Mouse (Mus musculus) adrenal gland, postnatal 25 days (tissue): ENCODE measurements around the gene Btbd9. TPM values are rescaled to one million over a fixed set of nuclear protein-coding genes. Genes with fewer than 3 reads are reported as not detected.

ENCODE experiments used
- DNase-seq: peaks from one replicate; pipeline ENCODE4 v3.0.0; 2021; ENCODE audit warnings: mixed read lengths
- total RNA-seq: library from RNA; stranded (reverse); gene quantifications from 2 replicates; pipeline ENCODE4 v1.2.3, GENCODE M21; 2021

The Btbd9 gene
- total RNA-seq, 1 experiment from 2014 or later = 41.3 TPM

GRCm38 (mm10) chr17:30199374-30200247 is 376.7 kb downstream of the Btbd9 start:
- peak; percentile 2 for DNase-seq

GRCm38 (mm10) chr17:30198422-30198821 is 377.9 kb downstream of the Btbd9 start:
- DNase-seq = peak; percentile 21

- DNase-seq = peak; percentile 4
Observed at GRCm38 (mm10) chr17:30197280-30198030, 378.8 kb downstream of the Btbd9 start.

DNA sequence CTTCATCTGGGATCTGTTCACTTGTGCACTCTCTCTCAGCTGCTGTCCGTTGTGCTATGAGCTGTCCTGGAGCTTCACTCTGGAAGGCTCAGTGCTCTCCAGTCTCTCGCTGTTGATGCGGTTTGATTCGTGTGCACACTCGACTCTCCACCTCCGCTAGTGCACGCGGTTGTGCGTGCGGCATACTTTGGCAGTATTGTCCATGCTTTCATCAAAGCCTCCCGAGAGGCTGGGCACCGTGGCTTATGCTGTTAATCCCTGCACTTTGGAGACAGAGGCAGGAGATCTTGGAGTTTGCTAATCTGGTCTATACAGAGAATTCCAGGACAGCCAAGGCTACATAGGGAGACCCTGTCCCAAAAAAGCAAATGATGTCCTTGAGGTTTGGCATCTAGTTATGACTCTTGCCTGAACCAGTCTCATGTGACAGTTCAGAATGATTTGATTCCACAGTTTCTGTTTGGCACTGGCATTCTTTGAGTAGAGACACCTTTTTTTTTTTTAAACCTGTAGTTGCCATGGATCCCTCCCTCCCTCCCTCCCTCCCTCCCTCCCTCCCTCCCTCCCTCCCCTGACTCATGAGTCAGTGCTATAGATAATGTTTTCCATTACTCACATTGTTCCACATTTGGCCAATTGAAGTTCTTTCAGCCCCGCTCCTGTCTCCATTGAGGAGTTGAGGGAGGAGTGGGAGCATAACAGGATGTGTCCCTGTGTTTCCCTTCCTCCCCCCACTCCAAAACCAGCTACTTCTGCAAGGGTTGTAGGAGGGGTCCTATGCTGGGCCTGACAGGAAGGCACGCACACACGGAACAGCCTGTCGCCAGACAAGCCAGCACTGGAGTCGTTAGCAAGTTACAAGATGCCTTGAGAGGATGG is 379.6 kb downstream of the Btbd9 start:
- DNase-seq = peak; percentile 20

GRCm38 (mm10) chr17:30195591-30196183 is 380.6 kb downstream of the Btbd9 start:
- peak; percentile 3 for DNase-seq

- DNase-seq = no peak
Observed at GRCm38 (mm10) chr17:30194629-30195445, 381.5 kb downstream of the Btbd9 start.

GRCm38 (mm10) chr17:30194091-30194490 is 382.2 kb downstream of the Btbd9 start:
- DNase-seq = no peak

DNA sequence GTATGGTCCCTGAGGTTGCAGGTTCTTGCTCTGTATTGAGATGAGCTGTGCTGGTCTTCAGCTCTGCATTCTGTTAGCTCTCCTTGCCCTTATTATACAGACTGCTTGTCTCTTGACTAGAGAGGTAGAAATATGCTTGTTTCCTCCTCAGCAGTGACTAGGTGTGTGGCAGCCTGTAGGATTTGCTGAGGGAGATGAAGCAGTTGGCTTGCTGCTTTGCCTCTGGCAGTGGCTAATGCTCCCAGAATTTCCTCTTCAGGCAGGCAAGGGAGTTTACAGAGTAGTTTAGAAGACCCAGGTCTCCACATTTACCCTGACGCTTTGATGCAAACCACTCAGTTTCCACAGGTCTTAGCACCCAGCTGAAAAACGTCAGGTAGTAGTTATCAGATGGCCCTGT is 382.7 kb downstream of the Btbd9 start:
- DNase-seq = no peak

DNA sequence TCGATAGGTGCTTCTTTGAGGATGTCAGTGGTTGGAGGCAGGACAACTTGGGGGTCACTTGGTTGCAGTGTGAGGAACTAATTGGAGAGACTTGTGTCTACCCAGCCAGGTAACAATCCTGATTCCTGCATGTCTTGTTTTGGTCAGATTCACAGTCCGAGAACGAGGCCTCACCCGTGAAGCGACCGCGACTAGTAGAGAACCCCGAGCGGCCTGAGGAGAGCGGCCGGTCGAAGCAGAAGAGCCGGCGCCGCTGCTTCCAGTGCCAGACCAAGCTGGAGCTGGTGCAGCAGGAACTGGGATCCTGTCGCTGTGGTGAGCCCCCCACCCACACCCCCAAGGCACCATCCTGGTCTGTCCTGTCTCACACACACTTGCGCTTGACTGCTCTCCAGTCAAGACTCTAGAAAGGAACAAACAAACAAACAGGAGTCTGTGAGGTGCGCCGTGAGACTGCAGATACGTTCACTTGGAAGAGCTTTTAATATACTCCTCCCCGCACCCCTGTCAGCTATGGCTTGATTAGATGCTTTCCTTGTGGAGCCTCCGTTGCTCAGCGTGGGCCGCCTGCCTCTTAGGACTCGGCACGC is 383.8 kb downstream of the Btbd9 start:
- no peak for DNase-seq

DNA sequence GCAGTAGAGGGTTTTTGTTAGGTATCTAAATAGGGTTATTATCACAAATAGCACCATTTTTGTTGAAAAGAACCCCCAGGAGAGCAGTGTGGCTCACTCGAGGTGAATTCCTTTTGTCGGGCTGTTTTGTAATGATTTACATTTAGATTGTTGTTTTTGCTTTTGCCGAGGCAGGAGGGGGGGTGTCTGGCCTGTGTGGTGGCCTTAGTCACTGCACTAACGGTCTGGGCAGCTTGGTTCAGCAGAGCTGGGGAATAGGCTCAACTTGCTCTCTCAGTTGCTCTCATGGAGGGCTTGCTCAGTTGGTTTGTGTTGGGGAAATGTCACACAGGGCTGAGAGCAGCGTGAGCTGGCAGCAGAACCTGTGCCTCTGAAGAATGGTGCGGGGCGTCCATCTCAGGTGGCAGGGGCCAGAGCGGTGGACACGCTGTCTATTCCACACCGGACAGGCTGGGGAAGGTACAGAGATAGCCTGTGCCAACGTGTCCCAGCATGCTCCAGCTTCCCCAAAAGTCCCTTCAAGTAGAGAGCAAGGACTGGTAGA is 385.1 kb downstream of the Btbd9 start:
- no peak for DNase-seq

DNA sequence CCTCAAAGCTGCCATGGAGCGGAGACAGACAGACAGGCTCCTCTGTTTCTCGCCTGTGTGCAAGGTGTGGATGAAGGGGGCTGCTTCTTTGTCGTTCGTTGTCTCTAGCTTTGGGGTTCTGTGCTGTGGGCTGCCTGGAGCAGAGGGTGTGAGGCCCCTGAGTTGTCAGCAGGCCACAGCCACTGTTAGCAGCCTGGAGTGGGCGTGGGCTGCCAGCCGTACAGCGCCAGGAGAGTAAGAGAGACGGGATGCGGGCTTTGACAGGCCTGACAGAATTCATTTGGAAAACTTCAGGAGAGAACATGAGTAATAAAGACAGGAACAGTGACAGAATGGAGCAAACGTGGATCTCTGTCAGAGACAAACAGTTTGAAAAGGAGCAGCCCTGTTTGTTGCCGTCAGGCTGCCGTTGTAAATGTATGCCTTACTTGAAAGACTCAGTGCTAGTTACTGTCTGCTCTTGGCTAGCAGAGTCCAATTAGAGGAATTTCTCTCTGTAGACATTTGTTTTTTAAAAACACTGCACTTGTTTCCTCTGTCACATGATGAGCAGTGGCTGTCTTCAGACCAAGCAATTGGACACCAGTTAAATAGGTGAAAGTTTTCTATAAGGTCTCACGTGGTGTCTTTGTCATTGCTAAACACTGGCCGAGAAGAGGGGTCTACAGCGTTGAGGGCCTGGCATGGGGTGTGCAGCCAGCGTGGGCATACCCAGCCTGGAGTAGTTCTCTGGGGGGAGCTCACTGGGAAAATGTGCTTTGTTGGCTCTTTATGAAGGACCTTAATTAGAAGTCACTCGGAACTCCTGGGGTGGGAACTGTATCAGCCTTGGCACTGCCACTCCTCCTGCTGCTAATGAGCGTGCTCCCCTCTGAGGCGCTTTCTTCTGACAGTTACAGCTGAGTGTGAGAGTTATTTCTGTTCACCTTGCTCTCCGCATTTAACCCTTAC is 388.0 kb downstream of the Btbd9 start:
- no peak for DNase-seq

GRCm38 (mm10) chr17:30187581-30187980 is 388.7 kb downstream of the Btbd9 start:
- no peak for DNase-seq

GRCm38 (mm10) chr17:30187154-30187553 is 389.1 kb downstream of the Btbd9 start:
- DNase-seq = no peak

- DNase-seq = no peak
Observed at GRCm38 (mm10) chr17:30183561-30183960, 392.7 kb downstream of the Btbd9 start.

GRCm38 (mm10) chr17:30182063-30182462 is 394.2 kb downstream of the Btbd9 start:
- DNase-seq = no peak

DNA sequence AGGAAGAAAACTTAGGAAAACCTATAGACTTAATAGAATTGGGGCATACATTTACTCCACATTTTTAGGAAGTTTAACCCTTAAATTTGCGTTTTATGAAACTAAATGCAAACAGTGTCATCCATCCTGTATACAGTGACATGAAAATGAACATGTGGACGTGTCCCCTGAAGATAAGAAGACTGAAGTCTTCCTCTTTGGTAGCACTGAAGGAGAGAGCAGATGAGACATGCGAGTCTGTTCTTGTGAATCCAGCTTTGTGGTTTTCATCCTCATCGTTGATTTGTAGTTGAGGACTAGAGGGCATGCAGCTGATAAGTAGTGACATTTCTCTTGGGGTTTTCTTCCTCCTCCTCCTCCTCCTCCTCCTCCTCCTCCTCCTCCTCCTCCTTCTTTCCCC is 394.7 kb downstream of the Btbd9 start:
- DNase-seq = no peak

DNA sequence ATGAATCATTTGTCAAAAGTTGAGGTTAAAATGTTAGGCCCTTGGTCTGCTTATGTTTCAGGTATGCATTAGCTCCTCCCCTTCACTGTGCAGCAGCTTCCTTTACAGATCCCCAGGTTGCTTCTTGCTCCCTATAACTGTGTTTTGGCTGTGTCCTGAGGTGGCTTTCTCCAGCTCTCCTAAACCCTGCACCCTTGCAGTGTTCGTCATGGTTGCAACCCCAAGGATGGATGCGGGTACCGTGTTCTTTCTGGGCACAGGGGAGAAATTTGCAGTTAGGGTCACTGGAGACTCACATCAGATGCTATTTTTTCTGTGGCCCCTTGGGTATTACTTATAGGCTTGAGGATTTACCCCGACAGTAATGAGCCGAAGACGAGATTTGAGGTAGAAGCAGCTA is 396.1 kb downstream of the Btbd9 start:
- no peak for DNase-seq

- DNase-seq = no peak
Observed at GRCm38 (mm10) chr17:30178402-30178801, 397.9 kb downstream of the Btbd9 start.

DNA sequence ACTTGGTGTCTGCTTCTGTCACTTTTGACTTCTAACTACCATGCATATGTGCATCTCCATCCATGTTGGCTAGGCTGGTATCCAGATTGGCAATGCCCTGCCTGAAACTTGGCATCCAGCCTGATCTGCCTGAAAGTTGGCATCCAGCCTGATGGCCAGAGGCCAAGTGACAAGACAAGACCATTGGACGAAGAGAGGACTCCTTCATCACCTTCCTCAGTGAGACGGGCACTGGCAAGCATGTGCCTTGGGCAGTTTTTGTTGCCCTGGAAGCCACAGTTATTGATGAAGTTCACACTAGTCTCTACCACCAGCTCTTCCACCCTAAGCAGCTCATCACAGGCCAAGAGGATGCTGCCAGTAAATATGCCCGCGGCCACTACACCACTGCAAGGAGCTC is 398.9 kb downstream of the Btbd9 start:
- DNase-seq = peak; percentile 72
